Mouse (Mus musculus): ENCODE measurements around the gene Cacna1d. TPM values are rescaled to one million over a fixed set of nuclear protein-coding genes. Genes with fewer than 3 reads are reported as not detected.

Gene Cacna1d
- polyA plus RNA-seq, 1 experiment from 2014 or later: 0.12 TPM

DNA sequence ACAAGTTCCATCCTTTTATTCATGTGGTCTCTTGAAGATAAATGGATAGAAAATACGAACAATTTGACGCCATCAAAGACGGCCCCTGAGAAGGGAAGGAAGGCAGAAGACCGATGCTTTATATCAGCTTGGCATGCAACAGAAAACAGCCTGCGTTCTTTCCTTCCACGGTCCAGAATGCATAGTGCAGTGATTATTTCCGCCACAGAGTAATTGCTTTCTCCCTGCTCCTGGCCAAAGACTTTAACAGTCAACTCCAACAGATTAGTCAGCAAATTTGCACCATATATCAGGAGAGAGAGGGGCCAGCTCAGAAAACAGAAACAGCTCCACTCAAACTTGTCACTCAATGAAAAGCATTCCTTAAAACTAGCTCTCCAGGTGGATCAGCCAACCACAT, 71.8 kb downstream of the Cacna1d start:
- no peaks in the 10 kb centered on the region for H3K36me3 ChIP-seq (ENCODE audit: control insufficient read depth, insufficient read depth)
- no peak overlapping the region for H3K27ac ChIP-seq (ENCODE audit: low read length)
- no peak overlapping the region for H3K9ac ChIP-seq (ENCODE audit: low read depth, low read length)
- no peaks in the 10 kb centered on the region for H3K27me3 ChIP-seq (ENCODE audit: control insufficient read depth, insufficient read depth, low read depth, low read length)
- H3K4me3 ChIP-seq (ENCODE audit: low read depth, low read length): no peak overlapping the region
- 71% methylated on average over 7 of the region's 7 CpGs for WGBS (ENCODE audit: insufficient replicate concordance)
- no peak overlapping the region for H3K4me2 ChIP-seq (ENCODE audit: low read depth, low read length)
- no peak for ATAC-seq (ENCODE audit: low read depth)
- H3K4me1 ChIP-seq (ENCODE audit: control insufficient read depth, low read depth, low read length): no peaks in the 10 kb centered on the region
- H3K9me3 ChIP-seq (replicated peaks; ENCODE audit: control insufficient read depth, low read length): no peaks in the 10 kb centered on the region

GRCm38 (mm10) chr14:30419046-30419445, 72.2 kb downstream of the Cacna1d start:
- no peak overlapping the region for H3K4me2 ChIP-seq (ENCODE audit: low read depth, low read length)
- 74% methylated on average over 6 of the region's 6 CpGs for WGBS (ENCODE audit: insufficient replicate concordance)

GRCm38 (mm10) chr14:30415830-30416229, 75.4 kb downstream of the Cacna1d start:
- Histone ChIP-seq H3K9me3 (replicated peaks; ENCODE audit: control insufficient read depth, low read length) (no peaks in the 10 kb centered on the region), H3K4me1 (ENCODE audit: control insufficient read depth, low read depth, low read length) (no peaks in the 10 kb centered on the region), H3K27ac (ENCODE audit: low read length) (no peak overlapping the region), H3K4me2 (ENCODE audit: low read depth, low read length) (no peak overlapping the region), H3K4me3 (ENCODE audit: low read depth, low read length) (no peak overlapping the region), H3K9ac (ENCODE audit: low read depth, low read length) (no peak overlapping the region), H3K36me3 (ENCODE audit: control insufficient read depth, insufficient read depth) (no peaks in the 10 kb centered on the region), H3K27me3 (ENCODE audit: control insufficient read depth, insufficient read depth, low read depth, low read length) (no peaks in the 10 kb centered on the region)
- whole genome bisulfite sequencing (ENCODE audit: insufficient replicate concordance): 67% methylated on average over 5 of the region's 5 CpGs
- no peak for ATAC-seq (ENCODE audit: low read depth)

More at GRCm38 (mm10) chr14:30419046-30419445, 72.2 kb downstream of the Cacna1d start:
- Histone ChIP-seq H3K27me3 (ENCODE audit: control insufficient read depth, insufficient read depth, low read depth, low read length) (no peaks in the 10 kb centered on the region), H3K9ac (ENCODE audit: low read depth, low read length) (no peak overlapping the region), H3K4me1 (ENCODE audit: control insufficient read depth, low read depth, low read length) (no peaks in the 10 kb centered on the region), H3K9me3 (replicated peaks; ENCODE audit: control insufficient read depth, low read length) (no peaks in the 10 kb centered on the region), H3K4me3 (ENCODE audit: low read depth, low read length) (no peak overlapping the region), H3K36me3 (ENCODE audit: control insufficient read depth, insufficient read depth) (no peaks in the 10 kb centered on the region), H3K27ac (ENCODE audit: low read length) (no peak overlapping the region)
- ATAC-seq (ENCODE audit: low read depth): no peak

DNA sequence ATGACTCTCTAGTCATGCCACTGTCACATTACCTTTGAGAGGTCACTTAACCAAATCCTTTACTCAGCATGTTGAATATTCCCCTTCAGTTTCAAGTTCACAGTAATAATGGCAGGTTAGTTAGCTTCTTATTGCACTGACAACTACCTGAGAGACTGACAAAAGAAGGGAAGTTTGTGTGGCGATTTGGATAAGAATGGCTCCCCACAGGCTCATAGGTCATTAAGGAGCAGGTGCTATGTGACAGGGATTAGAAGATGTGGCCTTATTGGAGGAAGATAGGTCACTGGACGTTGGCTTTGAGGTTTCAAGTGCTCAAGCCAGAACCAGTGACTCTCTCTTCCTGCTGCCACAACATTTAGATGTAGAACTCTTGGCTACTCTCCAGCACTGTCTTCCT, 77.1 kb downstream of the Cacna1d start:
- Histone ChIP-seq H3K36me3 (ENCODE audit: control insufficient read depth, insufficient read depth) (no peaks in the 10 kb centered on the region), H3K9ac (ENCODE audit: low read depth, low read length) (no peak overlapping the region), H3K9me3 (replicated peaks; ENCODE audit: control insufficient read depth, low read length) (no peaks in the 10 kb centered on the region), H3K4me2 (ENCODE audit: low read depth, low read length) (no peak overlapping the region), H3K4me1 (ENCODE audit: control insufficient read depth, low read depth, low read length) (no peaks in the 10 kb centered on the region), H3K27ac (ENCODE audit: low read length) (no peak overlapping the region), H3K4me3 (ENCODE audit: low read depth, low read length) (no peak overlapping the region), H3K27me3 (ENCODE audit: control insufficient read depth, insufficient read depth, low read depth, low read length) (no peaks in the 10 kb centered on the region)
- WGBS (ENCODE audit: insufficient replicate concordance): 48% methylated on average over 2 of the region's 2 CpGs
- ATAC-seq (ENCODE audit: low read depth): no peak

DNA sequence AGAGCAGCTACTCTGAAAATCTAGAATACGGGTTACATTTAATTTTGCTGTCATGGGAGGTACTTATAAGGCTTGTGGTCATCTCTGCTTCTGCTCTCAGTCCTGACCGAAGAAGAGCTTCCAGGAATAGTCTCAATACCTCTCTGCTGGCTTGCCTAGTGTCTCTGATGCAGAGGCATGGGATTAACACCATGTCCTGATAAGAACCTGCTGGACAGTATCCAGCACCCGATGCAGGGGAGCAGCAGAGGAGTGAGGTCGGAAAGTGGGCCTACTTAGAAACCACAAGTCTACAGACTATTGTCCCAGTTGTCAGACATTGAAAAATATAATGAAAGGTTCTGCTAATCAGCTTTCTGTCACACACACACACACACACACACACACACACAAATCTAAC, 81.9 kb downstream of the Cacna1d start:
- no peak overlapping the region for H3K4me2 ChIP-seq (ENCODE audit: low read depth, low read length)
- H3K9ac ChIP-seq (ENCODE audit: low read depth, low read length): no peak overlapping the region
- WGBS (ENCODE audit: insufficient replicate concordance): 57% methylated on average over 4 of the region's 4 CpGs
- H3K4me3 ChIP-seq (ENCODE audit: low read depth, low read length): no peak overlapping the region
- no peaks in the 10 kb centered on the region for H3K9me3 ChIP-seq (replicated peaks; ENCODE audit: control insufficient read depth, low read length)
- no peaks in the 10 kb centered on the region for H3K36me3 ChIP-seq (ENCODE audit: control insufficient read depth, insufficient read depth)
- no peaks in the 10 kb centered on the region for H3K4me1 ChIP-seq (ENCODE audit: control insufficient read depth, low read depth, low read length)
- H3K27ac ChIP-seq (ENCODE audit: low read length): no peak overlapping the region
- no peaks in the 10 kb centered on the region for H3K27me3 ChIP-seq (ENCODE audit: control insufficient read depth, insufficient read depth, low read depth, low read length)
- no peak for ATAC-seq (ENCODE audit: low read depth)

DNA sequence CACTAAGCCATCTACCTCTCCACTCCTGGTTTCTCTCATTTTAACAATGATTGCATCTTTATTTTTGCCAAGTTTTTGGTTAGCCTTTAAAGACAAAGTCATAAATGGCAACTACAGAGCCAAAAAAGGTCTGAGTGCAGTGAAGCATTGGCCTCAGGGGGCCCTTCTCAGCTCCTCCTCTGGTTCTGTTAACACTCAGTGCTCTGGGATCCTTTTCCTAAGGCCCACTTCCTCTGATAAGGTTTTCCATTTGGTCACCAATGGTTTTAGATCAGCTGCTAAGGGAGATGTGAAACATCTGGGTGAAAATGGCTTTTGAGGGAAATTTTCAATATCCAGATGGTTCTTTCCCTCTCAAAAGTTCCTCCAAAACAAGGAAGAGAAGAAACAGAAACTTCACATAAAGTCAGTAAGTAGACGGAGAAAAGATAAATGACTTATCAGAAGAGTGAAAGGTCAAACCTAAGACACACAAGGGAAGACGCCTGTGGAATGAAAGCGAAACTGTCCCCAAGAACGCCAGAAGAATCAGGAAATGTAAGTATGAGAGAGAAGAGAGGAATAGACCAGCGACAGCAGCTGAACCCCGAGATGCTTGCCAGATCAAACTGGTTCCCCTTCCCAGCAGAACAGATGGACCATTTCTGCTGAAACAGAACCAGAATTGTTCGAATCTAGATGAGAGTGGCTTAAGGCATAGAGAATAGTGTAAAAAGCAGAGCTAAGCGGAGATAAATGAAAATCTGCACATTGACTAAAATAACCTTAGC, 85.6 kb downstream of the Cacna1d start:
- H3K9ac ChIP-seq (ENCODE audit: low read depth, low read length): no peak overlapping the region
- no peaks in the 10 kb centered on the region for H3K9me3 ChIP-seq (replicated peaks; ENCODE audit: control insufficient read depth, low read length)
- no peaks in the 10 kb centered on the region for H3K27me3 ChIP-seq (ENCODE audit: control insufficient read depth, insufficient read depth, low read depth, low read length)
- WGBS (ENCODE audit: insufficient replicate concordance): 43% methylated on average over 8 of the region's 8 CpGs
- H3K36me3 ChIP-seq (ENCODE audit: control insufficient read depth, insufficient read depth): no peaks in the 10 kb centered on the region
- H3K4me2 ChIP-seq (ENCODE audit: low read depth, low read length): no peak overlapping the region
- ATAC-seq (ENCODE audit: low read depth): no peak
- H3K4me1 ChIP-seq (ENCODE audit: control insufficient read depth, low read depth, low read length): no peaks in the 10 kb centered on the region
- H3K27ac ChIP-seq (ENCODE audit: low read length): no peak overlapping the region
- no peak overlapping the region for H3K4me3 ChIP-seq (ENCODE audit: low read depth, low read length)

- no peak for ATAC-seq (ENCODE audit: low read depth)
Measured at GRCm38 (mm10) chr14:30378306-30378705, 112.9 kb downstream of the Cacna1d start.

GRCm38 (mm10) chr14:30372878-30373277, 118.4 kb downstream of the Cacna1d start:
- WGBS (ENCODE audit: insufficient replicate concordance): 22% methylated on average over 1 of the region's 1 CpGs
- ATAC-seq (ENCODE audit: low read depth): no peak
- Histone ChIP-seq H3K27ac (ENCODE audit: low read length) (no peak overlapping the region), H3K36me3 (ENCODE audit: control insufficient read depth, insufficient read depth) (no peaks in the 10 kb centered on the region), H3K9ac (ENCODE audit: low read depth, low read length) (no peak overlapping the region), H3K4me2 (ENCODE audit: low read depth, low read length) (no peak overlapping the region), H3K4me1 (ENCODE audit: control insufficient read depth, low read depth, low read length) (no peaks in the 10 kb centered on the region), H3K4me3 (ENCODE audit: low read depth, low read length) (no peak overlapping the region), H3K27me3 (ENCODE audit: control insufficient read depth, insufficient read depth, low read depth, low read length) (no peaks in the 10 kb centered on the region), H3K9me3 (replicated peaks; ENCODE audit: control insufficient read depth, low read length) (no peaks in the 10 kb centered on the region)

More at GRCm38 (mm10) chr14:30378306-30378705, 112.9 kb downstream of the Cacna1d start:
- H3K9me3 ChIP-seq (replicated peaks; ENCODE audit: control insufficient read depth, low read length): no peaks in the 10 kb centered on the region
- no peak overlapping the region for H3K4me2 ChIP-seq (ENCODE audit: low read depth, low read length)
- no peak overlapping the region for H3K4me3 ChIP-seq (ENCODE audit: low read depth, low read length)
- H3K27me3 ChIP-seq (ENCODE audit: control insufficient read depth, insufficient read depth, low read depth, low read length): no peaks in the 10 kb centered on the region
- no peak overlapping the region for H3K9ac ChIP-seq (ENCODE audit: low read depth, low read length)
- H3K36me3 ChIP-seq (ENCODE audit: control insufficient read depth, insufficient read depth): no peaks in the 10 kb centered on the region
- no peaks in the 10 kb centered on the region for H3K4me1 ChIP-seq (ENCODE audit: control insufficient read depth, low read depth, low read length)
- no peak overlapping the region for H3K27ac ChIP-seq (ENCODE audit: low read length)
- 46% methylated on average over 1 of the region's 1 CpGs for WGBS (ENCODE audit: insufficient replicate concordance)

DNA sequence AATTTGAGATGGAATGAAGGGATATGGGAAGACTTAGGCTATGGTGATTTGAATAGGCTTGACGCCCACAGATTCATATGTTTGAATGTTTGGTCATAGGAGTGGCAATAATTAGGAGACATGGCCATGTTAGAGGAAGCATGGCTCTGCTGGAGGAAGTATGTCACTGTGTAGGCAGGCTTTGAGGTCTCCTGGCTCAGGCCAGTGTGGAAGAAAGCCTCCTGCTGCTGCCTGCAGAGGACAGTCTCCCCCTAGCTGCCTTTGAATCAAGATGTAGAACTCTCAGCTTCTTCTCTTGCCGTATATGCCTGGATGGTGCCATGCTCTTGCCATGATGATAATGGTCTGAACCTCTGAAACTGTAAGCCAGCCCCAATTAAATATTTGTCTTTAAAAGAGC, 120.2 kb downstream of the Cacna1d start:
- Histone ChIP-seq H3K27me3 (ENCODE audit: control insufficient read depth, insufficient read depth, low read depth, low read length) (no peaks in the 10 kb centered on the region), H3K9ac (ENCODE audit: low read depth, low read length) (no peak overlapping the region), H3K27ac (ENCODE audit: low read length) (no peak overlapping the region), H3K4me2 (ENCODE audit: low read depth, low read length) (no peak overlapping the region), H3K9me3 (replicated peaks; ENCODE audit: control insufficient read depth, low read length) (no peaks in the 10 kb centered on the region), H3K36me3 (ENCODE audit: control insufficient read depth, insufficient read depth) (no peaks in the 10 kb centered on the region), H3K4me3 (ENCODE audit: low read depth, low read length) (no peak overlapping the region), H3K4me1 (ENCODE audit: control insufficient read depth, low read depth, low read length) (no peaks in the 10 kb centered on the region)
- WGBS (ENCODE audit: insufficient replicate concordance): 55% methylated on average over 2 of the region's 2 CpGs
- no peak for ATAC-seq (ENCODE audit: low read depth)
